Mouse (Mus musculus): ENCODE data around the gene Flnb. TPM values are rescaled to one million over a fixed set of nuclear protein-coding genes. Genes with fewer than 3 reads are reported as not detected.

Gene Flnb
- polyA plus RNA-seq, 1 experiment from 2014 or later, result 22.7 TPM

DNA sequence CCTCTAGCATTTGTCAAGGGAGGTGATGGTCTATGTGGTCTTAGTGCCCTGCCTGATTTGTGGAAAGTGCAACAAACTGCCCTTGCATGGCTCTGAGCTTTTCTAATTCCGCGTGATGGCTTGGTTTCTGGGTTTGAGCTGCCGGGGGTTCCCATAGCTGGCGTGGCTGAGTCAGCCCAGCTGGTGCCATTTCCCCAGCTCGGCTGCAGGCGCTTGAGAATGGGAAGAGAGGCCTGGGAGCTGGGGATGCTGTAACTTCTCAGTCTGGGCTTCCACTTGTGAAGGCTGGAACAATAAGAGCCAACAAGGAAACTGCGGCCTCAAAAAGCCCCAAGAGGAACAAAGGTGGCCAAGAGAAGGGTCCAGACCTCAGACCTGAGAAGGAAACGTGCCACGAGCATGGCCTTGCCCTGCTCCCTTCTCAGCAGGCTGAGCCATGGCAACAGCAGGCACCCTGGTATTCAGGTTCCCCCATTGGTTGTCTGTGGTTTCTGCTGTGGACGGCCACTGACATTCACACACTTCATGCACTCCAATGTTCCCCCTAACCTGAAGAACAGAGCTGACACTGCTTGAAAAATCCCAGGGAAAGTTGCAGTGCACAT lies 154.2 kb downstream of the Flnb start:
- whole genome bisulfite sequencing, result 56% methylated on average over 10 of the region's 10 CpGs
- Histone ChIP-seq H3K27ac (replicated peaks) (no peak overlapping the region), H3K4me1 (no peaks in the 10 kb centered on the region), H3K4me2 (replicated peaks) (no peak overlapping the region), H3K9me3 (replicated peaks) (no peaks in the 10 kb centered on the region), H3K36me3 (no peaks in the 10 kb centered on the region), H3K4me3 (replicated peaks) (no peak overlapping the region), H3K9ac (no peak overlapping the region), H3K27me3 (no peaks in the 10 kb centered on the region)
- no peak for ATAC-seq (ENCODE audit: insufficient number of reproducible peaks, low FRiP score, low TSS enrichment, low read depth)

GRCm38 (mm10) chr14:7974643-7975042 lies 156.9 kb downstream of the Flnb start:
- no peaks in the 10 kb centered on the region for H3K36me3 ChIP-seq
- no peak overlapping the region for H3K4me3 ChIP-seq (replicated peaks)
- no peaks in the 10 kb centered on the region for H3K9me3 ChIP-seq (replicated peaks)
- no peaks in the 10 kb centered on the region for H3K4me1 ChIP-seq
- H3K4me2 ChIP-seq (replicated peaks), result no peak overlapping the region
- no peak overlapping the region for H3K27ac ChIP-seq (replicated peaks)
- ATAC-seq (ENCODE audit: insufficient number of reproducible peaks, low FRiP score, low TSS enrichment, low read depth), result no peak
- no peaks in the 10 kb centered on the region for H3K27me3 ChIP-seq
- 71% methylated on average over 1 of the region's 1 CpGs for WGBS
- no peak overlapping the region for H3K9ac ChIP-seq

DNA sequence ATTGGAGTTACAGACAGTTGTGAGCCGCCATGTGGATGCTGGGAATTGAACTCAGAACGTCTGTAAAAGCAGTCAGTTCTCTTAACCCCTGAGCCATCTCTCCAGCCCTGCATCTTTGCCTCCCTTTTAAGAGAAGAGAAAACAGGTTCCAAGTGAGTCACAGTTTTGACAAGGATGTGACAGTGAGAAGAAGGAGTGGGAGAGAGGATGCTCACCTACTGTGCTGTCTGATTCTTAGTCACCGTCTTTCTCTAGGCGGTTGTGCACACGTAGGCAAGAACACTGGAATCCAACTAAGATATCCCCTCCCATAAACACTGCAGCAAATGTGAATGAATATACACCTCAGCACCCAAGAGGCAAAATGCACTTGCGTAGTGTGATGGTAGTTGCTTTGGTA lies 157.4 kb downstream of the Flnb start:
- WGBS, result 77% methylated on average over 6 of the region's 6 CpGs
- no peak overlapping the region for H3K27ac ChIP-seq (replicated peaks)

DNA sequence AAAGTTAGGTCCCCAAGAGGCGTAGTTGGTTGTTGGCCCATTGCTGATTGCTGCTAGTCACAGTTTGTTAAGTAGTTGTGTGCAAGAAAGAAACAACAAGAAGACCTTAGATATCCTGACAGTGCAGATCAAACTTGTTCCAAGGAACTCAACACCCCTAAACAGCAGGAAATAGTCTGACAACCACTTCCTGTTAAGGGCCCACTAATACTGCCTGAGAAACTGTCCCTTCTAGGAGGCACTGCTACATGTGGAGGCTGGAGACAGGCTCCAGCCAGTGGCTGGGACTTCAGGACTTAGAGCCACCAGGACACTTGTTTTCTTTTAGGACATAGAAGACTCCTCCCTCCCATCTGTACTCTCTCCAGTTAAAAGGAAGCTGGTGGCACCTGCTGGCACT lies 159.7 kb downstream of the Flnb start:
- Histone ChIP-seq H3K9me3 (replicated peaks) (no peaks in the 10 kb centered on the region), H3K4me3 (replicated peaks) (no peak overlapping the region), H3K4me2 (replicated peaks) (no peak overlapping the region), H3K36me3 (no peaks in the 10 kb centered on the region), H3K4me1 (no peaks in the 10 kb centered on the region), H3K27ac (replicated peaks) (no peak overlapping the region), H3K9ac (no peak overlapping the region), H3K27me3 (no peaks in the 10 kb centered on the region)
- no peak for ATAC-seq (ENCODE audit: insufficient number of reproducible peaks, low FRiP score, low TSS enrichment, low read depth)
- 91% methylated on average over 1 of the region's 1 CpGs for WGBS

More for the DNA sequence above, 157.4 kb downstream of the Flnb start:
- no peak overlapping the region for H3K9ac ChIP-seq
- no peak for ATAC-seq (ENCODE audit: insufficient number of reproducible peaks, low FRiP score, low TSS enrichment, low read depth)
- no peaks in the 10 kb centered on the region for H3K27me3 ChIP-seq
- H3K9me3 ChIP-seq (replicated peaks), result no peaks in the 10 kb centered on the region
- H3K4me1 ChIP-seq, result no peaks in the 10 kb centered on the region
- no peaks in the 10 kb centered on the region for H3K36me3 ChIP-seq
- H3K4me3 ChIP-seq (replicated peaks), result no peak overlapping the region
- no peak overlapping the region for H3K4me2 ChIP-seq (replicated peaks)

DNA sequence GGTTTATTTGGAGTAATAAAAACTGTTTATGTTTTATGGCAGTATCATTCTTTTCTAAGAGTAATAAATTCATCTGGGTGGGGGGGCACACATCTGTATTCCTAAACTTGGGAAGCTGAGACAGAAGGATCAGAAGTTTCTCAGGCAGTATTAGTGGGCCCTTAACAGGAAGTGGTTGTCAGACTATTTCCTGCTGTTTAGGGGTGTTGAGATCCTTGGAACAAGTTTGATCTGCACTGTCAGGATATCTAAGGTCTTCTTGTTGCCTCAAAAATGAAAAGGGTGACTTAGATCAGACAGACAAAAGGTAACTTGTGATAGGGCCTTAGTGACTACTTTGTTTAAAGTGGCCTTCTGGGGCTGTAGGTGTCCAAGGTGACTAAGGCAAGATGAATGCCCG lies 160.4 kb downstream of the Flnb start:
- H3K9ac ChIP-seq, result no peak overlapping the region
- H3K4me1 ChIP-seq, result no peaks in the 10 kb centered on the region
- no peak overlapping the region for H3K27ac ChIP-seq (replicated peaks)
- 69% methylated on average over 1 of the region's 1 CpGs for WGBS
- H3K4me3 ChIP-seq (replicated peaks), result no peak overlapping the region
- H3K27me3 ChIP-seq, result no peaks in the 10 kb centered on the region
- H3K9me3 ChIP-seq (replicated peaks), result no peaks in the 10 kb centered on the region
- no peak for ATAC-seq (ENCODE audit: insufficient number of reproducible peaks, low FRiP score, low TSS enrichment, low read depth)
- no peaks in the 10 kb centered on the region for H3K36me3 ChIP-seq
- no peak overlapping the region for H3K4me2 ChIP-seq (replicated peaks)

DNA sequence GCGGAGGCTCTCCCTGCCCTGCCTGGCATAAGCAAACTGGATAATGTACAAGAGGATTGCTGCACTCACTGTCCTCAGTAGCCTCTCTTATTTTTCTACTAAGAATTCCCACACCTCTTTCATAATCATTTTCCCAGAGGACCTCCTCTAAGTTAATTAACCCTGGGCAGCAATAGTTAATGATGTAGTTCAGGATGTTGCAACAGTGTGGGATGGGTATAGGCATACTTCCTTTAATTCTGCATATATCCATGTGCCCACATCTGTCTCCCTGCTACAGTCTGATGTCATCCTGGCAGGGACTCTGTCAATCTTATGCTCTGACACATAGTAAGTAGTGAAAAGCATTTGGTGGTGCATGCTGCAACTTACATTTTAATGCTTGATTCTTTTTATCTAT lies 163.5 kb downstream of the Flnb start:
- WGBS, result 90% methylated on average over 1 of the region's 1 CpGs
- no peak overlapping the region for H3K27ac ChIP-seq (replicated peaks)

GRCm38 (mm10) chr14:7986913-7987312 lies 169.2 kb downstream of the Flnb start:
- no peak overlapping the region for H3K9ac ChIP-seq
- ATAC-seq (ENCODE audit: insufficient number of reproducible peaks, low FRiP score, low TSS enrichment, low read depth), result no peak
- no peak overlapping the region for H3K27ac ChIP-seq (replicated peaks)
- no peaks in the 10 kb centered on the region for H3K36me3 ChIP-seq
- H3K4me3 ChIP-seq (replicated peaks), result no peak overlapping the region
- H3K9me3 ChIP-seq (replicated peaks), result no peaks in the 10 kb centered on the region
- no peak overlapping the region for H3K4me2 ChIP-seq (replicated peaks)
- H3K4me1 ChIP-seq, result no peaks in the 10 kb centered on the region
- 92% methylated on average over 6 of the region's 6 CpGs for WGBS
- H3K27me3 ChIP-seq, result no peaks in the 10 kb centered on the region

More for the DNA sequence above, 163.5 kb downstream of the Flnb start:
- no peaks in the 10 kb centered on the region for H3K4me1 ChIP-seq
- no peak for ATAC-seq (ENCODE audit: insufficient number of reproducible peaks, low FRiP score, low TSS enrichment, low read depth)
- H3K4me3 ChIP-seq (replicated peaks), result no peak overlapping the region
- H3K9me3 ChIP-seq (replicated peaks), result no peaks in the 10 kb centered on the region
- no peaks in the 10 kb centered on the region for H3K36me3 ChIP-seq
- H3K4me2 ChIP-seq (replicated peaks), result no peak overlapping the region
- H3K27me3 ChIP-seq, result no peaks in the 10 kb centered on the region
- no peak overlapping the region for H3K9ac ChIP-seq

DNA sequence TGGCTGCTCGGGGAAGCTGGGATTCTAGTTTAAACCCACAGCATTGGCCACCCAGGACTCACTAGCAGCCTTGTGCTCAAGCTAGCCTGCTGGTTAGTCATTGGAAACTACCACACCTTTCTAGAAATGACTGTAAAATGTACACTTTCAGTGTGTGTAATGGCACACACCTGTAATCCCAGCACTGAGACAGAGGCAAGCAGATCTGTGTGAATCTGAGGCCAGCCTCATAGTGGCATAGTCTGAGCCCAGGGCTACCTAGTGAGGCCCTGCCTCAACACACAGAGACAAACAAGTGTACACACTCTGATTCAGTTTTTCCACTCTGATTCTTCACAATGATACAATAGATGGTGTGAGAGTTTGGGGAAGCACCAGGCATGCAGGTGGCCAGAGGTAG lies 171.6 kb downstream of the Flnb start:
- H3K27me3 ChIP-seq, result no peaks in the 10 kb centered on the region
- no peak overlapping the region for H3K4me2 ChIP-seq (replicated peaks)
- whole genome bisulfite sequencing, result 52% methylated on average over 1 of the region's 1 CpGs
- H3K9ac ChIP-seq, result no peak overlapping the region
- H3K9me3 ChIP-seq (replicated peaks), result no peaks in the 10 kb centered on the region
- no peaks in the 10 kb centered on the region for H3K36me3 ChIP-seq
- no peaks in the 10 kb centered on the region for H3K4me1 ChIP-seq
- H3K27ac ChIP-seq (replicated peaks), result no peak overlapping the region
- no peak for ATAC-seq (ENCODE audit: insufficient number of reproducible peaks, low FRiP score, low TSS enrichment, low read depth)
- H3K4me3 ChIP-seq (replicated peaks), result no peak overlapping the region

GRCm38 (mm10) chr14:7989961-7990360 lies 172.2 kb downstream of the Flnb start:
- Histone ChIP-seq H3K9me3 (replicated peaks) (no peaks in the 10 kb centered on the region), H3K27ac (replicated peaks) (no peak overlapping the region), H3K4me1 (no peaks in the 10 kb centered on the region), H3K27me3 (no peaks in the 10 kb centered on the region), H3K4me3 (replicated peaks) (no peak overlapping the region), H3K36me3 (no peaks in the 10 kb centered on the region), H3K4me2 (replicated peaks) (no peak overlapping the region), H3K9ac (no peak overlapping the region)
- WGBS, result 70% methylated on average over 3 of the region's 3 CpGs
- no peak for ATAC-seq (ENCODE audit: insufficient number of reproducible peaks, low FRiP score, low TSS enrichment, low read depth)

DNA sequence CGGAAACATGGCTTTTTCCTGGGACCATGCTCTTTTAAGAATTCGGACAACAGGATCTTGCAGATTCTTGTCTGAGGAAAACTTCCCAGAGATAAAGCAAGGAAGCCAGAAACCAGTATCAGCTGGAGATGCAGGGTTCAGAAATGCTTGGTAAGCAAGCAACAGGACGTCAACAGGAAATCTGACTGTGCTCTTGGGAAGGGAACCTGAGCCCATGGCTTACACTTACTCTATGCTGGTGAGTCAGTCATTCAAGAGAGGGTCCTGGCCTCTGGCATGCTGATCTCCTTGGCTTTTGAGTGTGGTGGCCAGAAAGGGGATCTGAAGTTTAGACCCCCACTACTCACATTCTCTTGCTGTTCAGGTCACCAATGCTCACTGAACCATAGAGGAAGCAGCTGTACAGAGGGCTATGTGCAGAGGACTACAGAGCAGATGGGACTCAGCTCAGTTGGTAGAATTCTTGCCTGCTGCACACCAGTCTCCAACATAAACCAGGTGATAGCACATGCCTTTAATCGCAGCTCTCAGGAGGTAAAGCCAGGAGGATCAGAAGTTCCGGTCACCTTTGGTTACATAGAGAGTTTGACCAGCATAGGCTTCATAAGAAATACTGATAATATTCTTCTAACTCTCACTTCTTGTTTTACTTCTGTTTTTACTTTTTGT lies 173.5 kb downstream of the Flnb start:
- H3K27me3 ChIP-seq, result no peaks in the 10 kb centered on the region
- no peak for ATAC-seq (ENCODE audit: insufficient number of reproducible peaks, low FRiP score, low TSS enrichment, low read depth)
- no peak overlapping the region for H3K27ac ChIP-seq (replicated peaks)
- H3K9me3 ChIP-seq (replicated peaks), result no peaks in the 10 kb centered on the region
- 74% methylated on average over 5 of the region's 5 CpGs for WGBS
- H3K36me3 ChIP-seq, result no peaks in the 10 kb centered on the region
- H3K4me1 ChIP-seq, result no peaks in the 10 kb centered on the region
- no peak overlapping the region for H3K9ac ChIP-seq
- no peak overlapping the region for H3K4me2 ChIP-seq (replicated peaks)
- no peak overlapping the region for H3K4me3 ChIP-seq (replicated peaks)

- no peak overlapping the region for H3K4me2 ChIP-seq (replicated peaks)
- no peaks in the 10 kb centered on the region for H3K27me3 ChIP-seq
- H3K4me1 ChIP-seq, result 0 out of 2 replicates have a peak, but pooled peaks cover 5% of the 10 kb centered on the region
- no peaks in the 10 kb centered on the region for H3K9me3 ChIP-seq (replicated peaks)
- no peaks in the 10 kb centered on the region for H3K36me3 ChIP-seq
- H3K4me3 ChIP-seq (replicated peaks), result no peak overlapping the region
- ATAC-seq (ENCODE audit: insufficient number of reproducible peaks, low FRiP score, low TSS enrichment, low read depth), result no peak
- no peak overlapping the region for H3K9ac ChIP-seq
- 66% methylated on average over 6 of the region's 6 CpGs for WGBS
- H3K27ac ChIP-seq (replicated peaks), result no peak overlapping the region
Observed at GRCm38 (mm10) chr14:7992158-7992557, 174.4 kb downstream of the Flnb start.

DNA sequence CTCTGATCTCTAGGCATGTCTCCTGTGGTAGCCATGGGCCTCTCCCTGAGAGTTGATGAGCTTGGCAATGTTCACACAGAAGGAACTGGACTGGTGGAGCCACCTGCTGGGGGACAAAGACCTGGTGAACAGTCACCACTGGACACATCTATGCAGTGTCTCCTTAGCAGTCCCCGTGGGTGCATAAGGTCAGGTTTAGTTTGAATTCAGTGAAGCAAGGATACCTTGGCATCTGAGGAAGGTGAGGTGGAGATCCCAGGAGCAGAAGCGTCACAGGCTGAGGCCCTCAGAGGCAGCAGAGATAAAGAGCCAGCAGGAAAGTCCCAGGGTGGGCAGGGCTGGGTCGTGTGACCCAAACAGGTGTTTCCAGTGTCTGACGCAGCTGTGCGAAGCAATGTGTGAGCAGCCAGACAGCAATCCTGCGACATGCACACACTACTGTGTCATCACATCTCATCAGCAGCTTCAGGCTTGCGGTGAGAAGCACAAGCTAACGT lies 176.6 kb downstream of the Flnb start, which contains the start of gene Dnase1l3:
Dnase1l3 (minus strand) TSS at position 303 of the 497 bp plus-strand sequence.
- H3K4me1 ChIP-seq, result 0 out of 2 replicates have a peak, but pooled peaks cover 5% of the 10 kb centered on the region
- H3K9me3 ChIP-seq (replicated peaks), result no peaks in the 10 kb centered on the region
- WGBS, result 61% methylated on average over 8 of the region's 8 CpGs
- H3K4me3 ChIP-seq (replicated peaks), result no peak within 1 kb of the TSS
- no peak within 1 kb of the TSS for H3K4me2 ChIP-seq (replicated peaks)
- H3K27ac ChIP-seq (replicated peaks), result no peak within 1 kb of the TSS
- no peaks in the 10 kb centered on the region for H3K27me3 ChIP-seq
- no peaks in the 10 kb centered on the region for H3K36me3 ChIP-seq
- no peak for ATAC-seq (ENCODE audit: insufficient number of reproducible peaks, low FRiP score, low TSS enrichment, low read depth)
- H3K9ac ChIP-seq, result no peak within 1 kb of the TSS
